Mouse (Mus musculus): ENCODE measurements around the gene Gdf10. TPM values are rescaled to one million over a fixed set of nuclear protein-coding genes. Genes with fewer than 3 reads are reported as not detected.

Gene Gdf10
- total RNA-seq (2014; fragmentation: Nextera tagmentation) (not detected in 2 replicates), total RNA-seq (2017) (not detected in 2 replicates)

DNA sequence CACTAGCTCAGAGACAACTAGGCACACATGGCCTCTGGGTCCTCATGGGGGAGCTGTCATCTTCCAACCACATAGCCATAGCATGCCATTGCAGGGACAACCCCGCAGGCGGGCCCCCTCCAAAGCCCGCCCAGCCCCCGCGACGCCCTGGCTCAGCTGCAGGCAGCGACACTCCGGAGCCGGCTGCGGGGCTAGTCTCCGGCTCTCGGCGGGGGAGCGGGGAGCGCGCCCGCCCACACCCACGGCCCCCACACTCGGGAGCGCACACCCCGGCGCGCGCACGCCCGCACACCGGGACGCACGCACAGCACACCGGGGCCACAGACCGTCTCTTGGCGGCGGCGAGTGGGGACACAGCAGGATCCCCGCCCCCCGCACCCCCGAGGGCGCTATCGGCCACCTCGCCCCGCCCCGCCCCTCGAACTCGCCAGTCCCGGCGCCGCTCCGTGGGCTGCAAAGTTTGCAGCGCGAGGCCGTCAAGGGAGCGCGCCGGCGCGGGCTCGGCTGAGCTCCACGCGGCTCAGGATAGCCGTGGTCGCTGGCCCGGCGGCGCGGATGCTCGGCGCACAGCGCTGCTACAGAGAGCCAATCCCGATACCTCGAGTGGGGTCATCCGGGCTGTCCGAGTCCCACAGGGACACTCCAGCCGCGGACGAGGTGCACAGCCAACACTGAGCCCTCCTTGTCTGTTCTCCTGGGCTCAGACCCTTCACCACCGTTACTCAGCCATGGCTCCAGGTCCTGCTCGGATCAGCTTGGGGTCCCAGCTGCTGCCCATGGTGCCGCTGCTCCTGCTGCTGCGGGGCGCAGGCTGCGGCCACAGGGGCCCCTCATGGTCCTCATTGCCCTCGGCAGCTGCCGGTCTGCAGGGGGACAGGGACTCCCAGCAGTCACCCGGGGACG is at the start of gene Gdf10:
Gene Gdf10, plus strand, starts transcription at position 420 of the 903 bp plus-strand sequence.
- no peak; the same call in 1 of the 2 replicates for ATAC-seq (replicated peaks; ENCODE audit: poor library complexity, severe bottlenecking)

DNA sequence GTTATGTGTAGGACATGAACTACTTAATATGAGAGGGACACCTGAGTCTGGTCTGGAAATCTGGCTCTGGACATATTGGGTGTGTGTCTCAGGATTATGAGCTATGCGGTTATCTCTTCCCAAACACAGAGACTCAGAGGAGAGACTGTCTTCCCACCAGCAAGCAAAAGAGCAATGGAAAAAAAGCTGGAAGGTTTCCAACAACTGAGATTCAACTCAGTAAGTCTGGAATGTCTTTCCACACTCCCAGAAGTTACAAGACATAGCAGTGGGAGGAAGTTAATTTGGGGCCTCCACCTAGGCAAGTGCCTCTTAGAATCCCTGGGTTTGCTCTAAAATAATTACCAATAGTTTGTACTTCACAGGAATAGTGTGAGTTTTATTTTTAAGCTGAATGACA is 44.6 kb upstream of the Gdf10 start:
- ATAC-seq (replicated peaks; ENCODE audit: poor library complexity, severe bottlenecking) = no peak

DNA sequence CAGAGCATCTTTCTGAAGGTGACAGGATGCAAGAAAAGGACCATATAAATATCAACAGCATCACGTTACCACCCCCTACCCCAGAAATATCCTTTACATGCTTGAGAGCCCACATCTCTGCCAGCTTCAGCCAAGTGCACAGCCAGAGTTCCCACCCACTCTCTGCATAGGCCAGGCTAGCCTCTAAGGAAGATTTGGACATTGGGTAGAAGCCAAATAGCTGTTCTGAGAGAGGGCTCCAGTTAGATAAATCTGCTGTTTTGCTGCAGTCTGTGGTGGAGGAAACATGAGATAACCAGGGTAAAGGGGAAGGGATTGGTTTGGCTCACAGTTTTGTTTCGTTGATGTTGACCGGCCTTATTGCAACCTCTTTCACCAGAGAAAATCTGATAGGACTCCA is 43.2 kb upstream of the Gdf10 start:
- no peak for ATAC-seq (replicated peaks; ENCODE audit: poor library complexity, severe bottlenecking)

DNA sequence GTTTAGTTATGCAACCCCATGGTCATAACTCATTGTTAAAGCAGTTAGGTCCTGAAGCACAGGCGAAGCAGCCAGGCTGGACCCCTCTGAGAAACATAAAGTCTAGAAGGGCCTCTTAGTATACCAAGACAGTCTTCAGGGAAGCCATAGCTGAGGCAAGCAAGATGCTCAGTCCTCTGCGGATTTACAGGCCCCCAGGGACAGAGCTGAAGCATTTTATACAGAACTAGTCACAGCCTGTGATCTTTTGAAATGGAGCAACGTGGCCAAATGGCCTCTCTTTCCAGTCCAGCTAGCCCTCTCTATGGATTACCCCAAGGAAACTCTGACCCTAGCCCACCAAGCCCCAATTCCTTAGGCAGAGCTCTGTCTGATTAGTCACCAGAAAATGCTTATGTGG is 41.9 kb upstream of the Gdf10 start:
- no peak for ATAC-seq (replicated peaks; ENCODE audit: poor library complexity, severe bottlenecking)

DNA sequence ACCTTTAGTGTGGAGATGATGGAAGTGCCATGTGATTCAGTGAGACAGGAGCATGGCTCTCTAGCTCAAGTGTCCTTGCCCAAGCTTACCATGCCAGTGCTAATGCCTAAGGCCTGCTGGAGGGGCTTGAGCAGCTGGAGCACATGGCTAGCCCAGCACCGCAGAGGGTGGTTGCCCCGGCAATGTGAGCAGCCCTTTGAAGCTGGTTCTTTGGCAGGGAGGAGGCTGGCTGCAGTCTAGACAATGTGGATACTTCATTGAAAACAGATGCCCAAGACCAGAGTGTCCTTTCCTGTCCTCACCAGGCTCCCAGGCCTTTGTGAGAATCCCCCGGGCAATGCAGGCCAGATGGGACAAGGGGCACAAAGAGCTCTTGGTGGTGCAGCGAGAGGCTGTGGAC is 40.3 kb upstream of the Gdf10 start:
- ATAC-seq (replicated peaks; ENCODE audit: poor library complexity, severe bottlenecking) = no peak

DNA sequence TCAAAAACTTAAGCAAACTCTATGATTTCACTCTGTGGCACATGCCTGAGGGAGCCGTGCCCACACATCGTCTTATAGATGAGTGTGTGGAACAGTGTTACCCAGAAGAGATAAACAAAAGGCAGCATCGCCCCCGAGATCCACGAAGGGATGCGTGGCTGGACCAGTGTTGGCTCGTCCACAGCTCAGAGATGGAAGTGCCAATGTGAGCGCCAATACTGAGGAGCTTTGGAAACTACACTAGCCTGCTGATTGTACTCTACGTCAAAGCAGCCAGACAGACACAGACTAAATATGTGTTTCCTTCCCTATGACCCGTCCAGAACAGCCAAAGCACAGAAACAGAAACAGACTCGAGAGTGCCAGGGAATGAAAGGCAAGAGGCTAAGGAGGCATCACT is 37.9 kb upstream of the Gdf10 start:
- ATAC-seq (replicated peaks; ENCODE audit: poor library complexity, severe bottlenecking) = no peak

DNA sequence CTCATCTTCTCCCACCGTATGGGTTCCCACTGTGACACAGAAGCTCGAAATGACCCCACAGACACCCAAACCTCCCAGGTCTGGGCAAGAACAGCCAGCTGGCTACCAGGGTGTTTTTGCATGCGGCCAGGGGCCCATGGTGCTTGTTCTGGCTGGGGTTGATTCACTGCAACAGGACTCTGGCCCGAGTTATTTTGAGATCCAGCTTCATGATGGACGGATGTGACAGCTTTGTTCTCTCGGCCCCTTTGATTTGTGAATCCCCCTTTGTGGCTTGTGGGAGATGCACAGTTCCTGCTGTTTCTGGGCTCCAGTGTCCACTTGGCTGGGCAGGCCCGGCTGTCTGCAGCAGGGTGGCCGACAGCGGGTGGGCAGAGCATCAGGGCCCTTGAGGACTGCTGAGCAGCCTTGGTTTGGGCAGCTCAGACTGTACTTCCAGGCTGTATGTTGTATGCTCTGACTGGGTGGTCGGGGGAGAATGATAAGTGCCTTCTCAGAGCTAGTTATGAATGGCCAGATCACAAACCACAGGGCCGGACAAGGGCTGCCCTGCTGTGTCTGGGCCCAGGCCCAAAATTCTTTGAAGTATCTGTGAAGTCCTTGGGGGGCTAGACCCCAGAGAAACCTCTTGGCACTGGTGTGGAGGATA is 34.9 kb upstream of the Gdf10 start:
- ATAC-seq (replicated peaks; ENCODE audit: poor library complexity, severe bottlenecking) = no peak

DNA sequence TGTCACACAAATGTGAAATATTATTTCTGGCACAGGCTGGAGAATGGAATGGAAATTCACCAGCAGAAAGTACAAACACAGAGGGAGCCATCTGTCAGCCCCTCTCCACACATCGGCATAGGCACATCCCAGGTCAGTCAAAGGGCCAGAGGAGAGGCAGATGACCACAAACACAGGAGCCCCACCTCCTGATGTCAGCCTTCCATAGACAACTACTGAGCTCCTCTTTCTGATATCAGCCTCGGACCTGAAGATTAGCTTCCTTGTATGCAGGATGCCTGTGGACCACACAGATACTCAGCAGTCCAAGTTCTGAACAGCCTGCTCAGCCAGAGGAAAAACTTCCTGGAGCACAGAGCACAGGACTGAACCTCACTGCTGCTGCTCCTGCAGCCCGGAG is 33.4 kb upstream of the Gdf10 start:
- ATAC-seq (replicated peaks; ENCODE audit: poor library complexity, severe bottlenecking) = no peak

DNA sequence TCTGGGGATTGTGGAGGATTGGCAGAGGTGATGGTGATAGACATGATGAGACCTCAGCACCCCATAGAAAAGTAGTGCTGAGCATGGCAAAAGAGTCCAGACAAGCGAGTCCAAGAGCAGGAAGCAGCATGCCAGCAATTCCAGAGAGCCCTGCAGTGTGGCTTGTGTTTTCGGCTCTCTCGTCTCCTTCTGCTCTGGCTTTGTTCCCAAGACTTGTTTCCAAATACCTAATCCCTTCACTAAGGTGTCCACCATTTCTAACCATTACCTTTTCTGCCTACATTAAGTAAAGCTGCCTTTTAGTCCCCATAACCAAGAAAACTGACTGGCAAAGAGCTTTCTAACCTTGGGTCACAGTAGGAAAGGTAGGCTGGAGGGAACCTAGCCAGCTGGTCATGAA is 31.9 kb upstream of the Gdf10 start:
- no peak for ATAC-seq (replicated peaks; ENCODE audit: poor library complexity, severe bottlenecking)

DNA sequence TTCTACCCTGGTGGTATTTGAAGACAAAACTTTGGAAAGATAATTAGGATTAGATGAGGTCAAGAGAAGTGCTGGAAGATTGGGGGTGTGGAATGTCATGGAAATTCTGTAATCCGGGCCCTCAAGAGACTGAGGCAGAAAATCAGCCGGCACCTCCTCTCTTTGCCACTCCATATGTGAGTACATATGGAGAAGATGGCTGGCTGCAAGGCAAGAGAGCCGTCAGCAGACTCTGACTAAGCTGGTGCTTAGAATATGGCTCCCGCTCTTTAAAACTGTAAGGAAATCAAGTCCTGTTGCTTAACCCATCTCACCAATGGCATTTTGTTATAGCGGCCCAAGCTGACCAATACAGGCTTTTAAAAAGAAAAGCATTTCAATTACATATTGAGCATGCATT is 27.6 kb upstream of the Gdf10 start:
- no peak for ATAC-seq (replicated peaks; ENCODE audit: poor library complexity, severe bottlenecking)

DNA sequence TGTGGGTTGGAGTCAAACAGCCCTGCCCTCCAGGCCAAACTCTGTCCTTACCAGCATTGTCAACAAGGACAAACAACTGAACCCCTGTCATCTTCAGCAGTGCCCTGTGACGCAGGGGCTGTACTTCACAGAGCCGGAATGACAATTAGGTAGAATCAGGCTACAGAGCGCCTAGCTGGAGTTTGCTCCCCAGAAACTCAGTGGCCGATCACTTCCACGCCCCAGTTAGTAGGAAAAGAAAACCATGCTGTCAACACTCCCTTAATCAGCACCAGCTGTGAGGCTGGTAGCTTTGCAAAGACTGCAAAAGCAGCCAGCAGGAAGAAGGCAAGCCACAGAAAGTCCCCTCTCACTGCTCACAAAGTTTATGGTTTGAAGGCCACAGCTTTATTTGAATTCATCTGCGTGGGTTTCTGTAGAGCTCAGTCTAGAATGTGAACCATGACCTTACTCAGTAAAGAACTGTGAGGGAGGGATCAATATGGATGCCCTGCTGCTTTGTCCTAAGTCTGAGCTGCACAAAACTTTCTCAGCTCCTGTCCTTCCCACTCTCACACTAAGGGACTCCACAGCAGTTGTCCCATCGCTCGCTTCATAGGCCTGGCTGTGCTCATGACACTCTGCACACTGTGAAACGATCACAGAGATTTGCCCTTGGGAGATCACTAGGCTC is 26.6 kb upstream of the Gdf10 start:
- ATAC-seq (replicated peaks; ENCODE audit: poor library complexity, severe bottlenecking) = no peak

DNA sequence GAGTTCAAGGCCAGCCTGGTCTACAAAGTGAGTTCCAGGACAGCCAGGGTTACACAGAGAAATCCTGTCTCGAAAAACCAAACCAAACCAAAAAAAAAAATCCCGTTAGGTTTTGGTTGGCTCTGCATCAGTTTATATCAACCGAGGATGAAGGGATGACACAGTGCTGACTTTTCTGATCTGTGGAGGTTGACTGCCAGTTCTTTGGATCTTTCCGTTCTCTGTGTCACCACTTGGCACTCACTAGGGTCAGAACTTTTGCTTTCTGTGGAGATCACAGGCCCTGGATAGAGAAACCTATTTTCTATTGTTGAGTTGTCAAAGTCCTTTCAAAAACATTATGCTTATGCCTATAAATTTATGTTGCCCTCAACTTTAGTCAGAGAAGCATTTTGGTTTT is 20.6 kb upstream of the Gdf10 start:
- ATAC-seq (replicated peaks; ENCODE audit: poor library complexity, severe bottlenecking) = no peak

DNA sequence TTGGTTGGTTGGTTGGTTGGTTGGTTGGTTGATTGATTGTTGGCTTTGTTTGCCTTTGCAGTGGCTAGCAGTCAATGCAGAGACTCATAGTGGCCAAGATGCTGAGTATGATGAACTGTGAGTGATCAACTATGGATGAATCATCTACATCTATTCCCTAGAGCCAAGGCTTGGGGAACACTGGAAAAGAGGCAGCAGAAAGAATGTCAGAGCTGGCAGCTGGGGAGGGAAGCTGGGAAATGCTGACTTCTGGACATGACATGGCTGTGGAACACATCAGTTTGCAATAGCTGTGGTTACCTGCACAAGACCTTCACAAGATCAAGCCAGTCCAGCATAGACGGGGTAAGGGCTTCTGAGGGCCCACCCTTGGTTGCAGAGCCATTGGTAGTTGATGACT is 20.2 kb upstream of the Gdf10 start:
- no peak for ATAC-seq (replicated peaks; ENCODE audit: poor library complexity, severe bottlenecking)

DNA sequence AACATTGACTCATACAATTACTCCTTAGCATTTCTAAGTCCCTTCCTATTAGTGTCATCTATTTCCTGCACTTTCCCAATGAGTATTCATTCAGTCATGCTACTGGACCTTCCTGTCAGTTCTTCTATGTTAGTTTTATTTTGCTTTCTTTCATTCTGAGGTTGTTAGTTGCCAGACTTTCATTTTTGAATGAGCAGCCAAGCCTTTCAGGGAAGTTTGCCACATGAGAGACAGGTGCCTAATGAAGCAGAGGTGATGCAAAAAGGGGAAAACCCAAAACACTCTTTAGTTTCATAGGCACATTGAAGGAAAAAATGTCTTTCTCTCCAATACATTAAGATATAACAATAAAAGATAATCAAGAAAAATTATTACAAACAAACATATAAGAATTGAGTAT is 18.5 kb upstream of the Gdf10 start:
- ATAC-seq (replicated peaks; ENCODE audit: poor library complexity, severe bottlenecking) = no peak

DNA sequence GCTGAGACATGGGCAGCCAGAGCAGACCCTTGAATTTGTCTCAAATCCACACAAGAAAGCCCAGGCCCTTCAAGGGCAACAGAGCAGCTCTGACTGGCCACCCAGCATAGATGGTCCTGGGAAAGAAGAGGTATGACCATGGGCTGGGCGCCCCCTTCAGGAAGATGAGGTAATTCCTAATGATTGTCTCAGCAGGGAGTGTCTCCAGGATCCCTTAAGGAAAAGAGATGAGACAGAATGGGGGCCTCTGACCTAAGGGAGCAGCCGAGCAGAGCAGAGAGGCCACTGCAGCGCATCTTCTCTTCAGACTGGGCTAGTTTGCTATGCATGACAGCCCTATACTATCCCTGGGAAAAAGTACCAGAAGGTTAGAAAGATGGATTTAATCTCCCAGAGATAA is 9.7 kb upstream of the Gdf10 start:
- ATAC-seq (replicated peaks; ENCODE audit: poor library complexity, severe bottlenecking) = no peak

DNA sequence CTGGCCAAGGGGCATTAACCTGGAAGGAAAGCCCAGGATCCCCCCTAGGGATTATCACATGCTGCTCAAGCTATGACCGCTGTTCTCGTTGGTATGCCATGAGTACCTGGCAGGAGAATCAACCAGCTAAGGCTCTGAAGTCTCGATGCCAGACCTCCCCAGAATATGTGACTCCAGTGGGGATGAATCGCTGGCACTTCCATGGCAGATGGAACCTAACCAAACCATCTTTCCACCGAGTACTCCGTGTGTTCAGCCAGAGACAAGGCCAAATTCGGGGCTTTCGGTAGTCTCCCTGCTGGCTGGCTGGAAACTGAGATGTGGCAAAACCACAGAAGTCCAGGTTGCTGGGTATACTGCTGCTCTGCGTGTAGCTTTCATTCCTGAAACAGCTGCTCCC is 9.2 kb upstream of the Gdf10 start:
- ATAC-seq (replicated peaks; ENCODE audit: poor library complexity, severe bottlenecking) = no peak

DNA sequence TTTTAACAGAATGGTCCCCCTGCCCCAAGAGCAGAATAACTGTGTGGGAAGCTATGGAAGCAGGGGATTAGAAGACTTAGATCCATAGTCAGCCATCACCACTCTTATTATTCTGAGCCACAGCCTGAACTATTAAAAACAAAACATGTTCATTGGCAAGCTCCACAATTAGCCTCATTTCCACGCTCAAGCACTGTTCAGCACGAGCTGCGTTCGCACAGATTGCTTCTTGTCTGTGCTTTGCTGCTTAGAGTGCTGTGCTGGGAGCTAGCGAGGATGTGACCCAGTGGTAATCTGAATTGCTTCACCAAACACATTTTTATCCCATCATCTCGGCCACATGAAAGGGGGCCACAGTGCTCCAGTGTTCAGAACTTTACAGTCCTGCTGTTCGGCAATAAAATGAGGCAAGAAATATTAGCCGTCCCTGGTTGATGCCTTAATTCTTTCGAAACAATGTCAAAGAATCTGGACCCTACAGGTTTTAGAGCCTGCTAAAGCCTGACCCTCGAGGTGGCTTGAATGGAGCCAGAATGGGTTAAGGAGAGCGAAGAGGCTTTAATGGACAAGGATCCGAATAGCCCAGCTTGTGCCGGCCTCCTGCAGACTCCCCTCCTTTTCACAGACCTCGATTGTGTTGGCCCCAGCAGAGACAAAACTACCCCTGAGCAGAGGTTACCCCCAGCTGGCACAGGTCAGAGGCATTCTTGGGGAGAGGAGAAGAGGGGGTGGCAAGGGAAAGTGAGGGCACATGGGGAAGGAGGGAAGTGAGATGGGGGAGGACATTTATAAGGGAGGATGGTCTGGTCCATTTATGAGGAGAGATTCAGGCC is 2.4 kb upstream of the Gdf10 start:
- no peak for ATAC-seq (replicated peaks; ENCODE audit: poor library complexity, severe bottlenecking)

DNA sequence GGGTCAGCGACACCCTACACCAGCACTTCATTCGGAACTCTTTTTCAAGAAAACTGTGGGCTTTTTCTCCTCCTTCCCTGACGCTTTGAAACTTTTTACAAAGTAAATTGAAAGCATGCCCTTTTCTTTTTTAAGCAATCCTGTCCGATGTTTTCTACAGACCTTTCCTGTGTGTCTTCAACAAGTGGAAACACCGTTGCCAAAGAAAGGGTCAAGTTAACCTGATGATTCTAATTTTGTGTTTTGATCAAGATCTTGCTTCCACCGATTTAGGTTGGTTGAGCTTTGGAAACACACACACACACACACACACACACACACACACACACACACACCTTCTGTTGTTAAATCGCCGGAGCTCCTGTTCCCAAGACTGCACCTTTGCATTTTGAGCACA is 618 bp upstream of the Gdf10 start:
- ATAC-seq (replicated peaks; ENCODE audit: poor library complexity, severe bottlenecking) = no peak

DNA sequence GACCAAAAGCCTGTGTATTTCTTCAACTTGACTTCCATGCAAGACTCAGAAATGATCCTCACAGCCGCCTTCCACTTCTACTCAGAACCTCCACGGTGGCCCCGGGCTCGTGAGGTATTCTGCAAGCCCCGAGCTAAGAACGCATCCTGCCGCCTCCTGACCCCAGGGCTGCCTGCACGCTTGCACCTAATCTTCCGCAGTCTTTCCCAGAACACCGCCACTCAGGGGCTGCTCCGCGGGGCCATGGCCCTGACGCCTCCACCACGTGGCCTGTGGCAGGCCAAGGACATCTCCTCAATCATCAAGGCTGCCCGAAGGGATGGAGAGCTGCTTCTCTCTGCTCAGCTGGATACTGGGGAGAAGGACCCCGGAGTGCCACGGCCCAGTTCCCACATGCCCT is 8.5 kb downstream of the Gdf10 start:
- ATAC-seq (replicated peaks; ENCODE audit: poor library complexity, severe bottlenecking) = no peak

DNA sequence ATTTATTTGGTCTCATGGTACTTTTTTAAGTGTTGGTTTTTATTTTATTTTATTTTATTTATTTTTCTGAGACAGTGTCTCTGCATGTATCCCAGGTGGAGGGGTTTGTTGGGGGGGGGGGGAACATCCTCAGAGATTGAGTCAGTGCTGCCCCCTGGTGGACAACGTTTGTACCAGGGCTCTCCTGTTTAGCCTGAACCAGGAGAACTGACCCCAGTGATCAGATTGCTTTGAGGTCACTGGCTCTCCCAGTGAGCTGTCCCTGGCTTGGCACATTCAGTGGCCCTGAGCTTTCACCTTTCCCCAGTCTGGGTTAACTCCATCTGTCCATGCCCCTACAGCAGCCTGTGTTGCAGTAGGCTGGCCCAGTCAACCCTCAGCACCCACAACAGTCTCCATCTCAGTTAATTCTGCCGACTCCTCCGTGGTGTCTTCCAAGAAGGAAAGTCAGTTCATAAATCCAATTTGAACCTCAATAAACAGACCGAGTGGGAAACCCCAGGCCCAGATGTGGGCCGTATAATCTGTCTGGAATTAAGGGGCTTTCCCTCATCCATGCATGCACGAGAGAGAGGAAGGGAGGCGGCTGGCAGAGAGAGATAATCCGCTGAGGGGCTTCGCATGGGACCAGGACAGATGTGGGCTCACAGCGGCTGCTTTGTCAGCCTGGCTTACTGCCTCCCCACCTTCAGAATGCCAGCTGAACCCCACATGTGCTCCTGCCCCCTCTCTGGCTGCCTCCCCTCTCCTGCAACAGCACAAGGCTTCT is 9.7 kb downstream of the Gdf10 start:
- peak; percentile 46 for ATAC-seq (replicated peaks; ENCODE audit: poor library complexity, severe bottlenecking)
